Mouse (Mus musculus) neutrophil, adult 83 days (primary cell): ENCODE measurements around the gene Sepsecs. TPM values are rescaled to one million over a fixed set of nuclear protein-coding genes. Genes with fewer than 3 reads are reported as not detected.

Experiments used
- total RNA-seq, 2 experiments: library from RNA; stranded (reverse); gene quantifications; one replicate each; pipeline ENCODE4 v1.2.4; 2023

Sepsecs gene
- 1 to 10 TPM; 7.3 to 8.4 TPM for total RNA-seq

DNA sequence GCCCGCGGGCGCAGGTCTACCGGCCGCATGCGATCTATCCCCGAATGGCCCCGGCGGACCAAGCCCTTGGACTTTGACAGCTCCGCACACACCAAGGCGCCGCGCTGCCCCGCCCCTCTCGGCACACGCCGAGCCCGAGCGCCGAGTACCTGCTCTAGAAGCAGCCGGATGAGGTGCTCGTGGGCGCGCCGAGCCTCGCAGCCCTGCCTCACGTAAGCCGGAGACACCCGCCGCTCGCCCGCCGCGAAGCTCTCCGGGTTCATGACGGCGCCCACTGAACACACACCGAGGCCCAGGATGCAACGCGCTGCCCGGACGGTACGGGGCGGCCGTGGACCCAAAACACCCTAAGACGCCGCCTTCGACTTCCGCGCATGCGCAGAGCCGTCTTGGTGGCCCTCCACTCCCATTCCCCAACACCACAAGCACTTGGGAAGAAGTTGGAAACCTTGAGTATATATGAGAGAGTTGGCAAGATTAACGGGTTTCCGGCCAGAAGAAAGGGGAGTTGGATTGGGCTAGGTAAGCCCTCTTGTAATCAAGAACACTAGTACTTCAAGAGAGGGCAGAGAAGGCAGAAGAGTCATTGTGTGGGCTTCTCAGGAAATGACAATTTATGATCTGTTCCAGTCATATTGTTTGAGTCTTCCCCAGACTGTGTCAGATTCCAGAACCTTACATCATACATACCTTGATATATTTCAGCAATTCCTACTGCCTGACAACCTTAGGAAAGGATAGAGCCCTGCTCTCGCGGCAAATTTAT is at the start of gene Sepsecs:
Gene Sepsecs (minus strand): TSS at position 283 of the 766 bp plus-strand sequence.

Other genes with a start within 250 kb of the Sepsecs start
- gene Ccdc149, start 198.2 kb downstream of the Sepsecs start, total RNA-seq, result under 1 TPM; 0.55 to 0.57 TPM
- not detected for gene Lgi2, start 103.2 kb downstream of the Sepsecs start, total RNA-seq
- 10 to 100 TPM; 22.4 to 24.8 TPM for gene Pi4k2b, start 71.9 kb upstream of the Sepsecs start, total RNA-seq
- 1 to 10 TPM; 7.8 to 8.6 TPM for gene Zcchc4, start 105.7 kb upstream of the Sepsecs start, total RNA-seq
- gene Anapc4, start 164.3 kb upstream of the Sepsecs start, total RNA-seq, result 10 to 100 TPM; 38.7 to 42.5 TPM